Comparison of ENCODE assay signal across 19 mouse cellular contexts in genomic region chr4:95653296-95653912, GRCm38 (mm10).
DNase-seq lines count a peak whose midpoint lies in the region; ATAC-seq and TF ChIP-seq lines count a peak whose summit lies in the region.
"Had no signal": no experiment of that assay in that cellular context is flagged by ENCODE, and none has a peak within 500 bp of the region (broad histone marks: within the 10 kb centered on the region; RNA-seq: fewer than 3 reads in every experiment).

No protein-coding gene starts in this region.

- H3K4me3 ChIP-seq in heart, embryonic 10.5 days = no peak overlapping the region
- H3K4me3 ChIP-seq in heart, adult 2 months = no peak overlapping the region
- H3K4me3 ChIP-seq in stomach, embryonic 16.5 days (replicated peaks; ENCODE audit: low read length) = no peak overlapping the region
- H3K4me3 ChIP-seq in stomach, postnatal 0 days (ENCODE audit: low read depth, low read length) = no peak overlapping the region
- no peak overlapping the region for H3K4me3 ChIP-seq in forebrain, embryonic 14.5 days (ENCODE audit: low read depth, low read length)
- no peak overlapping the region for H3K4me3 ChIP-seq in liver, embryonic 11.5 days (ENCODE audit: low read depth, low read length)
- H3K4me3 ChIP-seq: heart, embryonic 12.5 days; liver, embryonic 12.5 days; lung, embryonic 15.5 days had no signal

- intact Hi-C loops in heart, adult 2 months (cut with DNase I) = no loop called here
- intact Hi-C loops in heart, postnatal 25 days (cut with DNase I) = no loop called here

- no peak overlapping the region for H3K4me2 ChIP-seq in stomach, embryonic 16.5 days (ENCODE audit: low read depth, low read length)
- no peak overlapping the region for H3K4me2 ChIP-seq in stomach, postnatal 0 days (replicated peaks; ENCODE audit: low read depth)
- H3K4me2 ChIP-seq in forebrain, embryonic 14.5 days (ENCODE audit: low read length) = no peak overlapping the region
- no peak overlapping the region for H3K4me2 ChIP-seq in liver, embryonic 11.5 days
- H3K4me2 ChIP-seq: heart, embryonic 12.5 days; liver, embryonic 12.5 days; lung, embryonic 15.5 days had no signal

- no peaks in the 10 kb centered on the region for H3K27me3 ChIP-seq in heart, embryonic 10.5 days (ENCODE audit: insufficient read depth, poor library complexity, severe bottlenecking)
- no peaks in the 10 kb centered on the region for H3K27me3 ChIP-seq in heart, adult 2 months (ENCODE audit: control insufficient read depth, insufficient read depth, low read length)
- no peaks in the 10 kb centered on the region for H3K27me3 ChIP-seq in stomach, embryonic 16.5 days (ENCODE audit: control insufficient read depth, insufficient read depth, low read length)
- H3K27me3 ChIP-seq in stomach, postnatal 0 days (ENCODE audit: control insufficient read depth, insufficient read depth, low read length) = no peaks in the 10 kb centered on the region
- no peaks in the 10 kb centered on the region for H3K27me3 ChIP-seq in forebrain, embryonic 14.5 days (replicated peaks; ENCODE audit: control insufficient read depth, insufficient read depth, low read length)
- H3K27me3 ChIP-seq in liver, embryonic 11.5 days (replicated peaks; ENCODE audit: control insufficient read depth, insufficient read depth, low read length) = no peaks in the 10 kb centered on the region
- H3K27me3 ChIP-seq: heart, embryonic 12.5 days; liver, embryonic 12.5 days; lung, embryonic 15.5 days; Patski had no signal

- WGBS in heart, embryonic 10.5 days = 60% methylated on average over 3 of the region's 4 CpGs
- 68% methylated on average over 4 of the region's 4 CpGs for WGBS in heart, adult 2 months
- 41% methylated on average over 4 of the region's 4 CpGs for WGBS in stomach, embryonic 16.5 days
- 61% methylated on average over 3 of the region's 4 CpGs for WGBS in stomach, postnatal 0 days
- WGBS in forebrain, embryonic 14.5 days = 4% methylated on average over 3 of the region's 4 CpGs
- WGBS in liver, embryonic 11.5 days = 49% methylated on average over 4 of the region's 4 CpGs

- no peaks in the 10 kb centered on the region for H3K79me2 ChIP-seq in heart, adult 2 months (replicated peaks; ENCODE audit: control insufficient read depth, insufficient read depth, low read length)

- H3K36me3 ChIP-seq in heart, embryonic 10.5 days = no peaks in the 10 kb centered on the region
- peaks cover under 1% of the 10 kb centered on the region; the same call in 1 of the 2 replicates for H3K36me3 ChIP-seq in heart, adult 2 months (ENCODE audit: control insufficient read depth, insufficient read depth, low read length)
- H3K36me3 ChIP-seq in stomach, embryonic 16.5 days (ENCODE audit: control insufficient read depth, insufficient read depth, low read length) = no peaks in the 10 kb centered on the region
- H3K36me3 ChIP-seq in stomach, postnatal 0 days (ENCODE audit: control insufficient read depth, insufficient read depth, low read length) = no peaks in the 10 kb centered on the region
- no peaks in the 10 kb centered on the region for H3K36me3 ChIP-seq in forebrain, embryonic 14.5 days (ENCODE audit: control insufficient read depth, insufficient read depth, low read length)
- H3K36me3 ChIP-seq in liver, embryonic 11.5 days (ENCODE audit: control insufficient read depth, insufficient read depth, low read length) = no peaks in the 10 kb centered on the region
- H3K36me3 ChIP-seq: heart, embryonic 12.5 days; liver, embryonic 12.5 days; lung, embryonic 15.5 days had no signal

- H3K4me1 ChIP-seq in heart, embryonic 10.5 days = peaks cover 22% of the 10 kb centered on the region
- H3K4me1 ChIP-seq in heart, adult 2 months (ENCODE audit: control insufficient read depth, insufficient read depth, low read length) = peaks cover 1% of the 10 kb centered on the region; the same call in 1 of the 2 replicates
- H3K4me1 ChIP-seq in stomach, embryonic 16.5 days (ENCODE audit: control insufficient read depth, insufficient read depth, low read length) = peaks cover 25% of the 10 kb centered on the region
- no peaks in the 10 kb centered on the region for H3K4me1 ChIP-seq in stomach, postnatal 0 days (replicated peaks; ENCODE audit: control insufficient read depth, insufficient read depth)
- H3K4me1 ChIP-seq in forebrain, embryonic 14.5 days (ENCODE audit: control insufficient read depth, insufficient read depth, low read length) = peaks cover 11% of the 10 kb centered on the region; the same call in 1 of the 2 replicates
- no peaks in the 10 kb centered on the region; the same call in 1 of the 2 replicates for H3K4me1 ChIP-seq in liver, embryonic 11.5 days (replicated peaks; ENCODE audit: control insufficient read depth, insufficient read depth, low read length)

- DNase-seq in heart, embryonic 10.5 days (ENCODE audit: low spot score) = no peak
- no peak for DNase-seq in heart, adult 2 months
- DNase-seq in stomach, postnatal 0 days (ENCODE audit: low spot score) = no peak
- DNase-seq in forebrain, embryonic 14.5 days (ENCODE audit: low spot score) = peak; percentile 60
- DNase-seq in urinary bladder, postnatal 4 days (ENCODE audit: low spot score in 2 of 2) = no peak
- DNase-seq in liver, embryonic 11.5 days (ENCODE audit: low spot score) = no peak
- no peak for DNase-seq in heart, postnatal 25 days (ENCODE audit: low spot score)
- DNase-seq: cerebellum, adult 2 months; gastrocnemius, postnatal 25 days; heart, postnatal 4 days; midbrain, embryonic 14.5 days; thymus, postnatal 14 days had no signal

- TF ChIP-seq CTCF in heart, adult 2 months (IDR thresholded peaks at IDR 0.05) = no peak
- TF ChIP-seq CTCF in stomach, postnatal 0 days (IDR thresholded peaks at IDR 0.05; ENCODE audit: low read depth) = no peak

- H3K9ac ChIP-seq in heart, adult 2 months (ENCODE audit: low read depth, low read length) = no peak overlapping the region
- H3K9ac ChIP-seq in stomach, embryonic 16.5 days (ENCODE audit: low read length) = no peak overlapping the region
- no peak overlapping the region for H3K9ac ChIP-seq in stomach, postnatal 0 days (ENCODE audit: low read length)
- no peak overlapping the region for H3K9ac ChIP-seq in forebrain, embryonic 14.5 days (ENCODE audit: low read length)
- no peak overlapping the region for H3K9ac ChIP-seq in liver, embryonic 11.5 days (ENCODE audit: low read depth, low read length)
- H3K9ac ChIP-seq: heart, embryonic 12.5 days; liver, embryonic 12.5 days; lung, embryonic 15.5 days had no signal

- ATAC-seq in stomach, embryonic 16.5 days (ENCODE audit: insufficient read depth, low FRiP score) = no peak
- ATAC-seq in stomach, postnatal 0 days (ENCODE audit: low FRiP score, low TSS enrichment) = no peak
- ATAC-seq in forebrain, embryonic 14.5 days = peak; percentile 63
- no peak for ATAC-seq in liver, embryonic 11.5 days (replicated peaks; ENCODE audit: low FRiP score)
- ATAC-seq: inflammation-experienced regulatory T-cells, adult 6 months; liver, embryonic 12.5 days; Patski had no signal

- TF ChIP-seq POLR2A in heart, adult 2 months (IDR thresholded peaks at IDR 0.05; ENCODE audit: insufficient read depth, low read depth, low read length) = no peak

- TF ChIP-seq EP300 in heart, adult 2 months (IDR thresholded peaks at IDR 0.05; ENCODE audit: insufficient read depth, low read depth, low read length) = no peak
- no peak for TF ChIP-seq EP300 in stomach, postnatal 0 days (optimal IDR thresholded peaks at IDR 0.05)

- peak overlapping the region; percentile 33; the same call in 1 of the 2 replicates for H3K27ac ChIP-seq in heart, embryonic 10.5 days
- no peak overlapping the region for H3K27ac ChIP-seq in heart, adult 2 months
- H3K27ac ChIP-seq in stomach, embryonic 16.5 days (ENCODE audit: low read length) = 0 out of 2 replicates have a peak overlapping the region, but pooled peaks have one; percentile 27
- H3K27ac ChIP-seq in stomach, postnatal 0 days (replicated peaks) = no peak overlapping the region
- peak overlapping the region; percentile 15; the same call in 1 of the 2 replicates for H3K27ac ChIP-seq in forebrain, embryonic 14.5 days (ENCODE audit: low read depth, low read length)
- H3K27ac ChIP-seq in liver, embryonic 11.5 days (ENCODE audit: low read depth, low read length) = no peak overlapping the region
- H3K27ac ChIP-seq: kidney, postnatal 0 days; liver, embryonic 12.5 days; lung, embryonic 15.5 days had no signal

- no peaks in the 10 kb centered on the region for H3K9me3 ChIP-seq in heart, embryonic 10.5 days
- no peaks in the 10 kb centered on the region for H3K9me3 ChIP-seq in stomach, embryonic 16.5 days (replicated peaks; ENCODE audit: control insufficient read depth, low read length)
- no peaks in the 10 kb centered on the region for H3K9me3 ChIP-seq in stomach, postnatal 0 days (ENCODE audit: control insufficient read depth, low read length)
- no peaks in the 10 kb centered on the region for H3K9me3 ChIP-seq in forebrain, embryonic 14.5 days (replicated peaks; ENCODE audit: control insufficient read depth, low read length)
- H3K9me3 ChIP-seq in liver, embryonic 11.5 days (ENCODE audit: control insufficient read depth, low read length) = no peaks in the 10 kb centered on the region
- H3K9me3 ChIP-seq: heart, embryonic 12.5 days; liver, embryonic 12.5 days; lung, embryonic 15.5 days had no signal

Comparison
In these comparisons a context has a peak if more than half of its experiments do, and no peak if none do; other contexts are left out.
1. H3K27ac ChIP-seq: peak in heart, embryonic 10.5 days (single experiment), stomach, embryonic 16.5 days (single experiment) and forebrain, embryonic 14.5 days (single experiment); none in heart, adult 2 months (single experiment), stomach, postnatal 0 days (single experiment) and liver, embryonic 11.5 days (single experiment).